Mouse (Mus musculus): ENCODE measurements around the gene Abcg4.

Gene Abcg4

DNA sequence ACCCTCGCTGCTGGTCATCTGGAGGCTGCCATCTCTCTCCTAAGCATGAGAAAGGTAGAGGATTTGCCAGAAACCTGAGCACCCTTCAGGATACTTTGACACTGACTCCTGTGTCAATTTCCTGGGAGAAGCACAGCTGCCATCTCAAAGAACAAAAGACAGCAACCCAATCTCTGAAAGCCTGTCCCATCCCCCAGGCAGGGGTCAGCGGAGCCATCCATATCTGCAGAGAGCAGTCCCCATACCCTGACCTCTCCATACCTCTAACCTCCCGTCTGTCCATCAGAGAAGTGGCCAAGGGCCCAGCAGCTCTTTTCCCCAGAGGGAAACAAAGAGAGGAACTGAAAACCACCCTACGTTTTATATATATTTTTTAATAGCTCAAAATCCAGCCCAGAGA is 51.8 kb downstream of the Abcg4 start:
- DNase-seq = no peak

GRCm38 (mm10) chr9:44234479-44235427 is 53.7 kb downstream of the Abcg4 start:
- DNase-seq = peak; percentile 27

DNA sequence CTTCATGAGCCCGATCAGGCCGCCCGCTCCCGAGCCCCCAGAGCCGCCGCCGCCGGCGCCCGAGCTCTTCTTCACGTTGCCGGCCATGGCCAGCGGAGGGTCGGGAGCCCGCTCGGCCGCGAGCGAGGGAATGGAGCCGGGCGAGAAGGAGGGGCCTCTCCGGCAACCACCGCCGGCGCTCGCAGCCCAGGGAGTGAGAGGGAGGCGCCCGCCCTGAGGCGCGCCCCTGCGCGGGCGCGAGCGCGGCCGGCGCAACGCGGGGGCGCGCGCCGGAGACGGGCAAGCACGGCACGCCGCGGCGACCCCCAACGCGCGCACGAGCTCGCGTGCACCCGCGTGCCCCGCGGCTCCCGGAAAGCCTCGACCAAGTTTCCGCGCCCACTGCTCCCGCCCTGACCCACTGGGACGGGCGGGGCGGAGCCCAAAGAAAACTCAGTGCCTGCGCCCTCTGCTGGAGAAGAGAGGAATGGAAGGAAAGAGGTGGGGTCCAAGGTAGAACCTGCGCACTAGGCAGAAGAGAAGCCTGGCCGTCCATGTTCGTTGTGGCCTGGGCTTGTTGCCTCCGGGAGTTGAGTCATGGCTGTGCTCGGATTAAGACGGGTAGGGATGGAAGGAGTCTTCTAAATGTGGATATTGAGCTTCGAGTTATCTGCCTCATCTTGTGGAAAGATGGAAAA is 54.5 kb downstream of the Abcg4 start, which contains the start of gene Cbl:
TSS of gene Cbl (minus strand) at position 248 of the 677 bp plus-strand sequence.
- peak; percentile 98 for DNase-seq

- no peak for DNase-seq
Measured at GRCm38 (mm10) chr9:44233021-44233801, 55.2 kb downstream of the Abcg4 start.

- no peak for DNase-seq
Measured at GRCm38 (mm10) chr9:44231609-44232008, 56.8 kb downstream of the Abcg4 start.

- no peak for DNase-seq
Measured at GRCm38 (mm10) chr9:44225993-44226392, 62.4 kb downstream of the Abcg4 start.

All from cerebellum, adult 11 months (tissue).